Mouse (Mus musculus) heart, adult 2 months (tissue): ENCODE results near the gene Arsg.

Source experiments
- CTCF ChIP-seq: fragments of 200-600 bp; IDR thresholded peaks from 2 replicates; pipeline ENCODE4 v1.8.1; 2022; ENCODE audit warnings: antibody characterized with exemption, mild to moderate bottlenecking, moderate library complexity
- POLR2A ChIP-seq: fragments of 200-500 bp; IDR thresholded peaks from 2 replicates; pipeline ENCODE4 v1.6.1; 2011; ENCODE audit warnings: mild to moderate bottlenecking, low read depth, low read length, control low read depth; ENCODE audit not compliant: insufficient read depth

GRCm38 (mm10) chr11:109549599-109550290, 76.6 kb downstream of the Arsg start:
- TF ChIP-seq POLR2A = no peak
- no peak for TF ChIP-seq CTCF
